Mouse (Mus musculus) ovary, postnatal 10 days (tissue): ENCODE measurements at regions not wholly inside any gene's neighbourhood (a gene's known extent, or its start where the extent isn't known, plus 50 kb on each side); places are given as distances from the start of the nearest gene placed in this dataset.

Experiments
- DNase-seq: peaks from one replicate; pipeline ENCODE4 v3.0.0; 2022; ENCODE audit warnings: low spot score

GRCm38 (mm10) chr2:179371553-179371952 is 70.7 kb upstream of the Cdh4 start:
- DNase-seq: no peak

DNA sequence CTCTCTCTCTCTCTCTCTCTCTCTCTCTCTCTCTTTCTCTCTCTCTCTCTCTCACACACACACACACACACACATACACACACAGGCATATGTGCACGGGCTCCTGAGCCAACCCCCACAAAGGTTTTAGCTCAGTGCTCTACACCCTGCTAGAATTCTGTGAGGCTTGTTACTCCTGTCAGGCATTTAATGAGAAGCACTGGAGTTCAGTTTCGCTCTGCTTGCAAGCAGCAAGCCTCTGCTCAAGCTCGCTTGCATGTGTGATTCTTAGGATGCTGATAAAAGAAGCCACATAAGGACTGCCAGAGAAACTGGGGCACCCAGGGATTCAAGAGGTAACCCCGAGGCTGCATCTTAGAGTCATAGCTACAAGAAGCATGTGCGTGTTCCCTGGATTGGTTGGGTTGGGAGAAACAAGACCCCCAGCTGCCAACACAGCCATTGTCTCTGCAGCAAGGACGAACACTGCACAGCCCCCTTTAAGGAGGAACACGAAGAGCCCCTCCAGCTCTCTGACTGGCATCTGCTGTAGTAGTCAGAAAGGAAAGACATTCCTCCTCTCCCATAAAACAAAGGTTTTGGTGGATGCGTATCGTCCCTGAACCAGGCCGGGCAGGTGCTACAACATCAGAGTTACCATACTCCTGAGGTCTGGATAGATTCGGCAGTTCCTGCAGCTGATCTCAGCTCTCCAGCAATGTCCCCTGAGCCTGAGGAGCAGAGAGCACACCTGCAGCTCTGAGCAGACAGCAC is 62.4 kb upstream of the Cdh4 start:
- DNase-seq: no peak

GRCm38 (mm10) chr2:179380444-179380705 is 61.9 kb upstream of the Cdh4 start:
- no peak for DNase-seq

- DNase-seq: no peak
Observed at GRCm38 (mm10) chr2:179381916-179382315, 60.3 kb upstream of the Cdh4 start.

DNA sequence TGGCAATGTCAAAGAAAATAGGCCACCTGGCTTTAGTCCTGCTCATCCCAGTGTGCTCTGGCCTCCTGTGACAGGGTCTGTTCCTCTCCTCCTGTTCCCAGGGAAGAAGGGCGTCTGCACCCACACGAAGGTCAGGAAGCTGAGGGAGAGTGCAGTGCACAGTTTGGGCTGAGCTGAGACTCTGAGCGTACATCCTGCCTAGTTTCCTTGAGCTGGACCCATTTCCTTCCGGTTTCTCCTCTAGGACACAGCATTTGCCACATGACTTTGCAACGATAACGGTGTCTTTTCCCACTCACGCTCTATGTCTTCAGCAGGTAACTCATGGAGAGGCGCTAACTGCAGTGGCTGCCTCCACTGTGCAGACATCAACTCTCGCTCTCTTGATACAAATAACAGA is 59.6 kb upstream of the Cdh4 start:
- DNase-seq: no peak

DNA sequence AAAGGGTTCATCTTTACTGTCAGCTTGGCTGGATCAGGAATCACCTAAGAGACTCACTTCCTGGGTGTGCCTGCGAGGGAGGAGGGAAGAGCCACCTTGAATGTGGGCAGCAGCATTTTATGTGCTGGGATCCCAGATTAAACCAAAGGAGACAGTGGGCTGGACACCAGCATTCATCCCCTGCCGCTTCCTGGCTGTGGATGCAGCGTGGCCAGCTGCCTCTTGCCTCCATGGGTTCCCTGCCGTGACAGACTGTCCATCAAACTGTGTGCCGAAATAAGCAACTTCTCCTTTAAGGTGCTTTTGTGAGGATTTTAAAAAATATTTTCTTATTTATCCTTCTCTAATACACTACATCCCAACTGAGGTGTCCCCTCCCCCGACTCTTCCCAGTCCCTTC is 55.4 kb upstream of the Cdh4 start:
- DNase-seq: no peak

DNA sequence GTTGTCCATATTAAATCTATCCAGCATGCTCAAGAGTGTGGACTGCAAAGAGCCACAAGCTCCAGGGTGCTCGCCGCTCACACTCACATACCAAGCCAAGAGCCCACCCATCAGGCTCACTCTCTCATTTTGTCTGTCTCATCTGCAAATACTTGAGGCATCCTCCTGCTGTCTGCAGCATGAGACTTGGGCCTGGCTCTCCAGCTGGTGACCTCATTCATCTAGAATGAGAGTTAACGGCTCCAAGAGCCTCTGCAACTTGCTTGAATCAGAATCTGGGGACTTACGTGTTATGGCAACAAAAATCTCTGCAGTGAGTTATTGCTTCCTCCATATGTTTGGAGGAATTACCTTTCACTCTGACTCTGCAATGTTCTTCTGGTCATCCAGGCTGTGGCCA is 51.7 kb upstream of the Cdh4 start:
- DNase-seq: no peak

- no peak for DNase-seq
Observed at GRCm38 (mm10) chr2:179390924-179391461, 51.2 kb upstream of the Cdh4 start.
